Mouse (Mus musculus) telencephalon, adult 2 months (tissue): ENCODE measurements at regions not wholly inside any gene's neighbourhood (a gene's known extent, or its start where the extent isn't known, plus 50 kb on each side); places are given as distances from the start of the nearest gene placed in this dataset.
"Not testable (repeated sequence)": the region's sequence is repeated elsewhere in the genome, so short reads cannot be mapped to it uniquely, and the experiment has no call there.

ENCODE experiments used
- DNase-seq: peaks from one replicate; pipeline ENCODE4 v3.0.0-alpha.2; 2011; ENCODE audit warnings: low read depth, low spot score

DNA sequence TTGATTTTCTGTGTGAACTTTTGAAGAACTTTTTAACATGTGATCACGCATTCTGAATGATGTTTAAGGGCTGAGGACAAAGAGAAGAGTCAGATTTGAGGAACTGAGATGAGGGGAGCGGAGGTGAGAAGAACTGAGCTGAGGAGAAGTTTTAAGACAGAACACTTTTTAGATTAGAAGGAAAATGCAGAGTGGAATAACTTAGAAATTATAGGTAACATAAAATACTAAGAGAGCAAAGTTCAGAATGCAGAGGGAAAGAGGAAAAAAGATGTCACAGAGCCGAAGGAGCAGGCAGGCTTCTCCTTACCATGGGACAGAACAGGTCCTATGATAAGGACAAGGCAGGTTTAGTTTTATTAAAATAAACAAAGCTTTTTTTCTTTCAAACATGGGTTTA, 73.7 kb upstream of the Cwc22 start:
- no peak for DNase-seq

DNA sequence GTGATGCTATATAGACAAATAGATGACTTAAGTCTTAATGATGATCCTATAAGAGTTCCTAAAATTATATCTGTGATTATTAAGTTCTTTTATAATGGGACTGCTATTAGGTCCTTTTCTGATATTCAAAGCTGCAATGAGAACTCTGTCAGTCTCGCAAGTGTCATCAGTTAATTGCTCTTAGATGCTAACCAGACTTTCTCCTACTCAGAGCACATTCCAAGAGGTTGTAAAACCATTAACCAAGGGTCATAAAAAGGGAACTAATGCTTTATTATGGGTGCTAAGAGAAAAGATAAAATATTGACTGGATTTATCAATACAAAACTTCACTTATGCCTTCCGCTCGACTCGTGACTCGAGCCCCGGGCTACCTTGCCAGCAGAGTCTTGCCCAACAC, 66.3 kb upstream of the Cwc22 start:
- DNase-seq = not testable (repeated sequence)

DNA sequence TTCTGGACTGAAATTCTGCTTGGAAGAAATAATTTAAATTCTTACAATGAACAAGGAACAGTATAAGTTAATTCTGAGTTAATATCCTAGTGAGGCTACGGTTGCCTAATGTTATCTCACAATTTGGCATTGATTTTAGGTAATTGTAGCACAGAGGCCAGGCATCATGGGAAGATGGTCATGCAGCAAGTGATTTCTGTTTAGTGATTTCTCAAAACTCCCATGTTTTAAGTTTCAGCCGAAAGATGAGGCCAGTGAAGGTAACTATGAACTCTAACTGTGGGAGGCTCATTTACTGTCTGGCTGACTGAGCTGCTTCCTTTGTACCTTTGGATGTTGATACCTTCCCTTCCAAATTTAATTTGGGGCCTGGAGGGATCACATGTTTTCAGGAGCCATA, 65.6 kb upstream of the Cwc22 start:
- DNase-seq = no peak

DNA sequence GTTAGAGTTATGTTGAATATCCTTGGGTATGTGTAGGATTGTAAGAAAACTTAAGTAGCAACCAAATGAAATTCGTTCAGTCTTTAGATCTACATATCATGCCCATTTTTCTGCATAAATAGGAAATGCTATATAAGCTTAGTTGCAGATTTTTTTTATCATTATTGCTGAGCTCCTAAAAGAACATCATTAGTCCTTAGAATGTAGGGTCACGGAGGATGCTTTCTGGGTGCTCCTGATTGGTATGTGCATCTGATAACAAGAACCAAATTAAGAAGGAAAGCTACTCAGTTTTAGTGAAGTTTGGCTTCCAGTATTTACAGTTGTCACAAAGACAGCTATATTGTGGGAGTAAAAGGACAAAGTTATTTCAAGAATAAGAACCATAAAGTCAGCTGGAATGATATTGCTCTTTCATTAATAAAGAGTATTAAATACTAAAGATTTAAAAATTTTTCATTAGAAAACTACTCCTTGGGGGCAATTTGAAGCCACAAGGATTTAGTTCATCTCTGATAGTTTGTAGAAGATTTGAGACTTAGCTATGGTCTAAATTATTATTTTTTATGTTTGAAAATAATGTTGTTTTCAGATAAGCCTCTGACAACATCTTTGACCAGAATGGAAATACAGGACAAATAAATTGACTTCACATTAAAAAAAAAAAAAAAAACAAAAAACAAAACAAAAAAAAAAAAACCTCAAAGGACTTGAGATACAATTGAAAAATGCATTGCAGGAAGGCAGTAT, 65.1 kb upstream of the Cwc22 start:
- DNase-seq = no peak

DNA sequence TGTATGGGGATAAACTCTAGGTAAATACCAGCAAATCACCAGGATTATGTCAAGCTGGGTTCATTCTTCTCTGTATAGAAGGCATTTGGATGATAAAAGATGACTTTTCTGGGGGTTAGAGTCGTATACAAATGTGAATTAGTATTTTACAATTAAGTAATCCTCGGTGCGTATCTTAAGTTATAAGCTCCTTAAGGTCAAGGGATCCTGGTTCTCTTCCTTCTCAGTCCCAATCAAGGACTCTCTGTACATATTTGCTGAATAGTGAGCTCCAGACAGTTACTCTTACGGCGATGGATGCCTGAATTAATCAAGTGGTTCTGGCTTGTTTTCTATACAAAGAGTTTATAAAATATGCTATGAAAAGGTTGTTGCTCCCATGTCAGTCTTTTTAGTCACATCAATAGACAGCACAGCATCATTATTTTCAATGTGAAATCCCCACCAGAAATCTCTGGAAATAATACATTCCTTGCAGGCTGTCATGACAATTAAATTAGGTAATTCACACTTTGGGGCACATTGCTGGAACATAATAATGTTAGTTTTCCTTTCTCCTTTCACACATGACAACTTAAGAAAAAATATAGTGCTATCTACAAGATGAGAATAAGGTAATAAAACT, 64.0 kb upstream of the Cwc22 start:
- no peak for DNase-seq

DNA sequence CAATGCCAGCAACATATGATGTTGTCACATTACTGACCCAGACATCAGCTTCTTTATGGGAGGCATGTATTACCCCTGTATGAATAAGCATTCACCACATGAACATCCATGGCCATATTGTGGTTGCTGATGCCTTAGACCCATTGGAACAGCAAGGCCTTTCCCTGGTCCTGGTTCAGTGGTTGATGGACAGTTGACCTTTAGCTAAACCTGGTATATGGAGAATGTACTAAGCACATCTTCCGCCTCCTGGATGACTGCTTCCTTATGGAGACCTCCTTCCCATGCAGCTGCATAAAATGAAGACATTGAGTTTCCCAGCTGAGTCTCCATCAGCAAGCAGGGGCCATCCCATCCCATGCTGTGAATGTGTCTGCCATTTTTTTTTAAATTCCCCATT, 61.9 kb upstream of the Cwc22 start:
- no peak for DNase-seq

DNA sequence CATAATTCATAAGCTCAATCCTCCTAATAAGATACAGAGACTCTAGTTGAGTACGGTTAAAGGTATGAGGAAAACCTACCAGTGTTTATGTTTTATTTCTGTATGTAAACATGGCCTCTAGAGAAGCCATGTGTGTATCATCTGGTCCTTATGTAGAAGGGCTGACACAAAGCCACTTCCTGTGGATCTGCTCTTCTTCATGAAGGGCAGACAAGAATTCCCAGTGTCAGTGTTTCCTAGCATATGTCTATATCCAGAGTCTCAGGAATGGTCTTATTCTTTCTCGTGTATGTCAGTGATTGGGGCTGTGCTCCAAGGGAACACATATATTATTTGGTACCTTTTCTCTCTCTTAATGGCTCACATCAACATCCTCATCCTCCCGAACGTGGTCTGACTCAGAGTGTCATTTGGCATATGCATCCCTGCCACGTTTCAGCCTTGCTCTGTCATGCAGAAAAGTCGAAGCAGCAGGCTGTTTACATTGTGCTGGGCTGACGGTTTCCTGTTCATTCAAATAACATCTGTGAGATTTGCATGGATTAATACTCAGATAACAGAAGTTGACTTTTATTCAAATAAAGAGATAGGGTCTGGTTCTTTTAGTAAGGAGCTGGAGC, 59.3 kb upstream of the Cwc22 start:
- no peak for DNase-seq

DNA sequence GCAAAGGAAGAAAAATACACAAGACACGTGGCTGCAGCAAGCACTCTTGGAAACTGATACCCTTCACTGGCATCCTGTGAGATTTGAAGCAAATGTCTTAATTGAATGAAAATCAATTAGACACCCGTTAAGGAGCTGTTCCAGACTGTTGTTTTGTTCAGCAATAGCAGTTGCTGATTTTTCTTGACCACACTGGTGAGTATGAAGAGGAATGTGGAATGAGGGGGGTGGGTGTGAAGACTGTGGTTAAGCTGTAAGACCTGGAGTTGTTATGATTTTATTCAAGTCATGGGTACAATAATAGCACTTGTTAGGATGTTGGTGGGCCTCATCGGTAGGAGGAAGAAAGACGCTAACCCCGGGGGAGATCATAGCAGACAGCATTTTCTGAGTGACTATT, 58.3 kb upstream of the Cwc22 start:
- DNase-seq = no peak
